Mouse (Mus musculus) MEL (cell line): ENCODE measurements around the gene E130308A19Rik. TPM values are rescaled to one million over a fixed set of nuclear protein-coding genes. Genes with fewer than 3 reads are reported as not detected.

Source experiments
- DNase-seq: peaks from one replicate; pipeline ENCODE4 v3.0.0; 2011; ENCODE audit warnings: low read depth, low spot score
- H3K27ac ChIP-seq: 2 replicates; pipeline ENCODE4 v1.5.1; 2012; ENCODE audit warnings: low read depth, mild to moderate bottlenecking, control low read depth, low read length, moderate library complexity; ENCODE audit not compliant: control insufficient read depth
- H3K27me3 ChIP-seq, 2 experiments: fragments of 150-350 bp in 1 of 2; sonication (generic) in 1 of 2; 2 replicates each; pipeline ENCODE4 v1.6.1; 2012; ENCODE audit warnings: low read length in 2 of 2, mild to moderate bottlenecking in 2 of 2, improper control_type of control experiment in 1 of 2, moderate library complexity in 1 of 2; ENCODE audit not compliant: insufficient read depth in 2 of 2, control insufficient read depth in 1 of 2
- H3K36me3 ChIP-seq, 2 experiments: 2 replicates each; pipeline ENCODE4 v1.6.1; 2012 to 2014; ENCODE audit warnings: low read length in 2 of 2, improper control_type of control experiment in 1 of 2, inconsistent platforms in 1 of 2, mild to moderate bottlenecking in 1 of 2; ENCODE audit not compliant: insufficient read depth in 2 of 2, control insufficient read depth in 1 of 2
- H3K4me1 ChIP-seq, 2 experiments: fragments of 150-350 bp in 1 of 2; sonication (generic) in 1 of 2; 2 replicates each; pipeline ENCODE4 v1.6.1; 2012; ENCODE audit warnings: low read length in 2 of 2, improper control_type of control experiment in 1 of 2, mild to moderate bottlenecking in 1 of 2; ENCODE audit not compliant: insufficient read depth in 2 of 2, control insufficient read depth in 1 of 2
- H3K4me3 ChIP-seq, 2 experiments: fragments of 150-350 bp in 1 of 2; sonication (generic) in 1 of 2; 2 replicates each; pipeline ENCODE4 v1.5.1; 2012; ENCODE audit warnings: low read depth in 2 of 2, low read length in 2 of 2, mild to moderate bottlenecking in 2 of 2, moderate library complexity in 2 of 2, control low read depth in 1 of 2, improper control_type of control experiment in 1 of 2; ENCODE audit not compliant: control insufficient read depth in 1 of 2, insufficient read depth in 1 of 2
- H3K79me2 ChIP-seq: 2 replicates; pipeline ENCODE4 v1.6.1; 2012; ENCODE audit warnings: mild to moderate bottlenecking, low read length, moderate library complexity; ENCODE audit not compliant: control insufficient read depth, poor library complexity, insufficient read depth
- H3K9ac ChIP-seq: 2 replicates; pipeline ENCODE4 v1.6.1; 2012; ENCODE audit warnings: low read depth, mild to moderate bottlenecking, control low read depth, low read length, moderate library complexity; ENCODE audit not compliant: control insufficient read depth, poor library complexity, severe bottlenecking
- H3K9me3 ChIP-seq: fragments of 150-350 bp; sonication (generic); replicated peaks from 2 replicates; pipeline ENCODE4 v1.6.1; 2012; ENCODE audit warnings: mild to moderate bottlenecking, low read length, improper control_type of control experiment, moderate library complexity; ENCODE audit not compliant: insufficient read depth
- CHD2 ChIP-seq: IDR thresholded peaks from 2 replicates; pipeline ENCODE4 v1.6.1; 2011; ENCODE audit warnings: low read length, improper control_type of control experiment
- E2F4 ChIP-seq: IDR thresholded peaks from 2 replicates; pipeline ENCODE4 v1.6.1; 2011; ENCODE audit warnings: low read depth, low read length, improper control_type of control experiment, borderline replicate concordance
- EP300 ChIP-seq, 2 experiments: IDR thresholded peaks; 2 replicates each; pipeline ENCODE4 v1.6.1; 2011; ENCODE audit warnings: improper control_type of control experiment in 2 of 2, low read length in 2 of 2, low read depth in 1 of 2, mild to moderate bottlenecking in 1 of 2
- ETS1 ChIP-seq: IDR thresholded peaks from 2 replicates; pipeline ENCODE4 v1.6.1; 2012; ENCODE audit warnings: low read depth, mild to moderate bottlenecking, inconsistent platforms, low read length, improper control_type of control experiment, moderate library complexity
- GATA1 ChIP-seq: IDR thresholded peaks from 2 replicates; pipeline ENCODE4 v1.6.1; 2011; ENCODE audit warnings: low read depth, low read length, improper control_type of control experiment
- MXI1 ChIP-seq: IDR thresholded peaks from 2 replicates; pipeline ENCODE4 v1.6.1; 2011; ENCODE audit warnings: mild to moderate bottlenecking, low read depth, low read length, improper control_type of control experiment
- NELFE ChIP-seq: IDR thresholded peaks from 2 replicates; pipeline ENCODE4 v1.6.1; 2011; ENCODE audit warnings: low read depth, low read length, improper control_type of control experiment
- POLR2A ChIP-seq, 2 experiments: IDR thresholded peaks; 2 replicates each; pipeline ENCODE4 v1.6.1; 2011 to 2012; ENCODE audit warnings: low read length in 2 of 2, mild to moderate bottlenecking in 2 of 2, control low read depth in 1 of 2, improper control_type of control experiment in 1 of 2, low read depth in 1 of 2, moderate library complexity in 1 of 2; ENCODE audit not compliant: control insufficient read depth in 1 of 2, insufficient read depth in 1 of 2, poor library complexity in 1 of 2
- POLR2AphosphoS5 ChIP-seq: IDR thresholded peaks from 2 replicates; pipeline ENCODE4 v1.6.1; 2012; ENCODE audit warnings: low read depth, borderline replicate concordance, mild to moderate bottlenecking, inconsistent platforms, low read length, moderate library complexity, mixed read lengths
- RAD21 ChIP-seq: IDR thresholded peaks from 2 replicates; pipeline ENCODE4 v1.6.1; 2011; ENCODE audit warnings: mild to moderate bottlenecking, low read depth, low read length, improper control_type of control experiment
- TAL1 ChIP-seq: IDR thresholded peaks from 2 replicates; pipeline ENCODE4 v1.6.1; 2012; ENCODE audit warnings: mild to moderate bottlenecking, inconsistent platforms, low read length, moderate library complexity, mixed read lengths
- UBTF ChIP-seq: IDR thresholded peaks from 2 replicates; pipeline ENCODE4 v1.6.1; 2012; ENCODE audit warnings: low read depth, mild to moderate bottlenecking, inconsistent platforms, low read length, improper control_type of control experiment, moderate library complexity, borderline replicate concordance; ENCODE audit not compliant: insufficient read depth
- ZMIZ1 ChIP-seq: IDR thresholded peaks from 2 replicates; pipeline ENCODE4 v1.6.1; 2012; ENCODE audit warnings: low read depth, mild to moderate bottlenecking, inconsistent platforms, low read length, improper control_type of control experiment, moderate library complexity
- ZNF384 ChIP-seq: IDR thresholded peaks from 2 replicates; pipeline ENCODE4 v1.6.1; 2012; ENCODE audit warnings: low read depth, mild to moderate bottlenecking, inconsistent platforms, low read length, improper control_type of control experiment
- polyA plus RNA-seq, 2 experiments: library from polyadenylated mRNA; stranded (reverse) in 1 of 2; unstranded in 1 of 2; fragments of >175 nt in 1 of 2; fragments of >200 nt in 1 of 2; gene quantifications; 2 replicates each; pipeline versions ENCODE4 v1.2.1 to v1.2.4; 2012; ENCODE audit warnings: low replicate concordance in 2 of 2, low read depth in 1 of 2; ENCODE audit not compliant: insufficient read length in 2 of 2, insufficient read depth in 1 of 2, missing spikeins in 1 of 2
- total RNA-seq: library from RNA; depleted of rRNA; stranded (reverse); fragments of 300-350 nt; gene quantifications from 2 replicates; pipeline ENCODE4 v1.2.3, GENCODE M21; 2012

The E130308A19Rik gene
- total and polyA plus RNA-seq, 3 experiments: 4.0 to 12.5 TPM; not detected in 1

DNA sequence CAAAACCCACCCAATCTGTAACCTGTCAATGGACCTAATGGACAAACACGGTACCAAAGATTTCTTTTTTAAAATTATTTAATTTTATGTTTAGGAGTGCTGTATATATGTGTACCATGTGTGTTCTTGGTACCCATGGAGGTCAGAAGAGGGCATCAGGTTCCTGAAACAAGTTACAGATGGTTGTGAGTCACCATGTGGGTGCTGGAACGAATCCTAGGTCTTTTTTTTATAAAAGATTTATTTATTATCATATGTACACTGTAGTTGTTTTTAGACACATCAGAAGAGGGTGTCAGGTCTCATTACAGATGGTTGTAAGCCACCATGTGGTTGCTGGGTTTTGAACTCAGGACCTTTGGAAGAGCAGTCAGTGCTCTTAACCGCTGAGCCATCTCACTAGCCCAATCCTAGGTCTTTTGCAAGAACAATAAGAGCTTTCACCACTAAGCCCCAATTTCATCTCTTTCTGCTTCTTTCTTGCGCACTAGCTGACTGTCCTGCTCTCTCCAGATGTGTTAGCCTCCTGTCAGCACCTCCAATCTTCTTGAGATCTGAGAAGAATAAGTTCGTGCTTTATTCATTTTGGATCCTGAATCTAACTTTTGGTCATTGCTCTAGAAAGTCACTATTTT lies 6.3 kb upstream of the E130308A19Rik start:
- Histone ChIP-seq H3K27ac (no peak overlapping the region), H3K4me1 (no peaks in the 10 kb centered on the region), H3K36me3 (no peaks in the 10 kb centered on the region; a peak in 1 of 4 replicates), H3K4me3 (no peak overlapping the region), H3K27me3 (no peaks in the 10 kb centered on the region), H3K9me3 (no peaks in the 10 kb centered on the region), H3K79me2 (no peaks in the 10 kb centered on the region), H3K9ac (no peak overlapping the region)
- TF ChIP-seq CHD2 (no peak), POLR2A (IDR thresholded peaks at IDR 0.05; ENCODE audit: control insufficient read depth in 1 of 2, insufficient read depth in 1 of 2, low read depth in 1 of 2, low read length in 2 of 2, poor library complexity in 1 of 2) (no peak), ZMIZ1 (no peak), POLR2AphosphoS5 (no peak), TAL1 (no peak), MXI1 (no peak)
- DNase-seq: no peak

DNA sequence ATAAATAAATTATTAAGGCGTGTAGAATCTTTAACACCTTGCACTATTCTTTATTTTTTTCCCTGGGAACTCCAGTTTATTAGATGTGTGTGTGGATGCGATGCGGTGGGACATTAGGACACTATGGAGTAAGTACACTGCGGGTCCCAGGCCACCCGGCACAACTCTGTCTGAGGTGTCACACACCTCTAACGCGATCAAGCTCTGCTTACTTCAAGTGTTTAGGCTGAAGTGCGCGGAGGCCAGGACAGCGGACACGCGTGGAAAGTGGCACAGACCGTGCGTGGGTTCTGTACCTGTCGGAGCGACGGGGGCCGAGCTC lies 374 bp upstream of the E130308A19Rik start:
- Histone ChIP-seq H3K9ac (peak overlapping the region; percentile 100), H3K36me3 (peaks cover 0 to 25% of the 10 kb centered on the region in 2 experiments; a peak in 2 of 4 replicates), H3K9me3 (no peaks in the 10 kb centered on the region)
- TF ChIP-seq E2F4 (0 out of 2 replicates have a peak, but pooled peaks have one; percentile 7), UBTF (no peak)
- TF ChIP-seq, all 39 proteins: peak for 1
- Histone ChIP-seq H3K4me1 (peaks cover 5 to 15% of the 10 kb centered on the region in 2 experiments), H3K27ac (peak overlapping the region; percentile 64), H3K4me3 (peak overlapping the region; percentile 88 to 100), H3K27me3 (no peaks in the 10 kb centered on the region), H3K79me2 (peaks cover 12% of the 10 kb centered on the region)
- DNase-seq: no peak

- peaks cover 7 to 15% of the 10 kb centered on the region in 2 experiments for H3K4me1 ChIP-seq
- no peak overlapping the region for H3K4me3 ChIP-seq
- no peaks in the 10 kb centered on the region for H3K27me3 ChIP-seq
- H3K79me2 ChIP-seq: peaks cover 12% of the 10 kb centered on the region
- TF ChIP-seq NELFE (no peak), RAD21 (no peak), ZNF384 (no peak), ETS1 (0 out of 2 replicates have a peak, but pooled peaks have one; percentile 16), GATA1 (peak; percentile 65; the same call in 1 of the 2 replicates), TAL1 (0 out of 2 replicates have a peak, but pooled peaks have one; percentile 9), EP300 (IDR thresholded peaks at IDR 0.05; ENCODE audit: low read depth in 1 of 2, low read length in 2 of 2) (0 out of 4 replicates have a peak, but pooled peaks of 1 of the 2 experiments have one; percentile 20)
- TF ChIP-seq, all 39 proteins: peak for 4
- peak; percentile 45 for DNase-seq
- no peaks in the 10 kb centered on the region for H3K9me3 ChIP-seq
- no peak overlapping the region for H3K9ac ChIP-seq
- H3K36me3 ChIP-seq: peaks cover 0 to 27% of the 10 kb centered on the region in 2 experiments; a peak in 2 of 4 replicates
- H3K27ac ChIP-seq: no peak overlapping the region
Observed at GRCm38 (mm10) chr4:59628255-59628654, 2.2 kb downstream of the E130308A19Rik start.
